Mouse (Mus musculus): ENCODE results near the gene Pwp2.

Gene Pwp2

GRCm38 (mm10) chr10:78169281-78170042 lies 15.5 kb downstream of the Pwp2 start, which contains the start of gene D10Jhu81e:
TSS of gene D10Jhu81e (minus strand) at chr10:78169782.
- peak; percentile 100 for DNase-seq

GRCm38 (mm10) chr10:78168792-78169191 lies 16.2 kb downstream of the Pwp2 start:
- DNase-seq, result peak in 1 of 2 experiments; percentile 33

GRCm38 (mm10) chr10:78167775-78168174 lies 17.2 kb downstream of the Pwp2 start:
- DNase-seq, result no peak

DNA sequence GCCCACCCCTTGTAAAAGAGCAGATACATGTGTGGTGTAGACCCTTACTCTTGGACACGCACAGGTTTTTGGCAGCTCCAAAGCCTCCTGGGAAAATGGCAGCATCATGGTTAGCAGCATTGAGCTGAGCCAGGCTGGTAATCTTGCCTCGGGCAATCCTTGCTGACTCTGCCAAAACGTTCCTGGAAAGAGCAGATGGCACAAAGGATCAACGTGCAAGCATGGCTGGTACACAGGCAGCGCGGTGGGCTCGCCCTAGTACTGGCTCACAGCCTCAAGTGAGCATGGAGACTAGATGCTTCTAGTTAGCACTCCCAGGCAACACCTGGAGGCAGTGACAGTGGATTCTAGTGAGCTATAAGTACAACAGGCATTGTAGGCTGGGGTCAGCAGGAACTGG lies 17.6 kb downstream of the Pwp2 start:
- no peak for DNase-seq

DNA sequence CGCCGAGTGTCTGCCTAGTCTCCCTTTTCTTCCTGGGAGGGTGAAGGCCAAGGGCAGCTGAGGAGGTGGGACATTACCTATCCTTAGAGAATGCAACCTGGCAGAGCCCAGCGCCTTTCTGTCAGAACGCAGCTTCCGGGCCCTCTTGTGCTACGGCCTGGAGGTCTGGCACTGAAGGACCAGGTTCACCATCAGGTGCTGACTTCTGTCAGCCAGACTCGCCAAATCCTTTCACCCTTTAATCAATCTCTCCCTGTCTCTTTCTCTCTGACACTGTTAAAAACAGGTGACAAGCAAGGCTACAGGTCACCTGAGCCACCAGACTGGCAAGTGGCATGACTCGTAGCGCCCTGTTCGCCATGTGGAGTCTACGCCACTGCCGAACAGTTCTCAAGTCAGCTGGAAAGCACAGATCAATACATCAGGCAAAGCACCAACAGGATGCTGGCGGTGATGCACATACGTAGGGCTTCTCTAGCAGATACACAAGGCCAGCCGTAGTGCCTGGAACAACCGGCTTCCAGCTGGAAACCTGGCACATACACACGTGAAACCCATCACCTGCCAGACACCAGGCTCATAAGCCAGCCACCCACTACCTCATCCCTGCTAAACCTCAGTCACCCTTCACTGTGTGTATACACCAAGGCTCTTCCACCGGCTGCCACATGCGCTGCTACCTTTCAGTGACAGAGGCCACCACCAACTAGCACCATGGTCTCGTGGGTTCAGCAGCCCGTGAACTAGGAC lies 19.5 kb downstream of the Pwp2 start:
- DNase-seq, result no peak

DNA sequence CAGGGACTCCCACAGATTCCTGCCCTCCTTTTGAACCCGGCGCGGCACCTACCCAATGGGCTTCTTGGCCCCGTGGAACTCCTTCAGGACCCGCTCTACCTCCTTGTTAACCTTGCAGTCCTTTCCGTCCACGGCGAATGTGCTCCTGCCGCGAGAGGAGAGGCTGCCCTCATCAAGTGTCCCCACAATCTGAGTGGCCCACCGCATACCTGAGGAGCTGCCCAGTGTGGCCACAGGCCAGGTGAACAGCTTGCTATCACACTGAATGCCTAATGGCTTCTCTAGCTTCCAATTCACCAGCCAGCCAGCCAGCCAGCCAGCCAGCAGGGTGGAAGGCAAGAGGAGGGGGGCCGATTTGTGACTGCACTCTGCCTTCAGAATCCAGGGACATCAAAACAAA lies 20.2 kb downstream of the Pwp2 start:
- no peak for DNase-seq

- peak; percentile 62 to 84 for DNase-seq
These were observed 21.0 kb downstream of the Pwp2 start for GRCm38 (mm10) chr10:78163923-78164322.

- no peak for DNase-seq
These were observed 21.7 kb downstream of the Pwp2 start for GRCm38 (mm10) chr10:78163241-78163640.

- no peak for DNase-seq
These were observed 22.3 kb downstream of the Pwp2 start for GRCm38 (mm10) chr10:78162646-78163045.

DNA sequence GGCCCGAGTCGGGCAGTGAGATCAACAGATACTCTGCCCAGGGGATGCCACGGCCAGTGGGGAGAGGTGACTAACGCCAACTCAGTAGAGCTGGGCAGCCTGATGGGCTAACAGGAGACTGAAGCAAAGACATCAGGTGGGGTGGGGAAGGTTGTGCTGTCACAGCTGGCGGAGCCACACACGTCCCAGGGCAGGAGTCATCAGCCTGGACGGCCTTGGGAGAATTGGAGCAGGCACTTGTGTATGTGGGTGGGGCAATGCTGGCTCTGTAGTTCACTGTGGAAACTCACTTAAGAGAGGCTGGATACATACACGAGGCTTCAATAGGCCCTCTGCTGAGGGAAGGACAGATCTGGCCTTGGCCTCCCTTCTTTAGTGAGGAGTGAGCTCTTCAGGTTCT lies 23.9 kb downstream of the Pwp2 start:
- no peak for DNase-seq

GRCm38 (mm10) chr10:78160369-78161095 lies 24.4 kb downstream of the Pwp2 start:
- peak in 1 of 2 experiments; percentile 33 for DNase-seq

- peak; percentile 93 to 94 for DNase-seq
These were observed 25.0 kb downstream of the Pwp2 start for GRCm38 (mm10) chr10:78159906-78160305.

DNA sequence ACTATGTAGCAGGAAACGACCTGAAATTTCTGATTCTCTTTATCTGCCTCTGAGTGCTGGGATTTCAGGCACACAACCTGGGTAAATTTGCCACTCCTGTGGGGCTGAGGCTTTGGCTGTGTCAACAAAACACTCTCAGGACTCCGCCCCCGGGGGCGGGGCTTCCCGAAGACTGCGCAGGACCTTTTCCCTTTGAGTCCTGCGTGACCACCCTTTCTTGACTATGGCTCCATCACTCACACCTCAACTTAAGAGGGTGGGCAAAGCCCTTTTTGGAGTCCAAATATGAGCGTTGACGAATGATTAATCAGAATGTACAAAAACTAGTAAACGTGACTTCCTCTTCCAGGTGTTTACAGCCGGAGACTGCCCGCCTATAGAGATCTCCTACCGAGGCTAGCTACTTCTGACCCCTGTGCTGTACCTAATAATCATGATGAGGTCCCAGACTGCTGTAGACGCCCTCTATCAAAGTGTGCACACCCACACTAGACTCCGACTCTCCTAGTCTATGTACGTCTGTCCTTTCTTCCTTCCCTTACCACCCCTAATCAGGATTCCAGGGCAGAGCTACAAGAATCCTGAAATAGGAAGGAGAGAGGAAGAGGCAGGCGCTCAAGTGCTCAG lies 25.6 kb downstream of the Pwp2 start:
- peak; percentile 89 to 95 for DNase-seq

DNA sequence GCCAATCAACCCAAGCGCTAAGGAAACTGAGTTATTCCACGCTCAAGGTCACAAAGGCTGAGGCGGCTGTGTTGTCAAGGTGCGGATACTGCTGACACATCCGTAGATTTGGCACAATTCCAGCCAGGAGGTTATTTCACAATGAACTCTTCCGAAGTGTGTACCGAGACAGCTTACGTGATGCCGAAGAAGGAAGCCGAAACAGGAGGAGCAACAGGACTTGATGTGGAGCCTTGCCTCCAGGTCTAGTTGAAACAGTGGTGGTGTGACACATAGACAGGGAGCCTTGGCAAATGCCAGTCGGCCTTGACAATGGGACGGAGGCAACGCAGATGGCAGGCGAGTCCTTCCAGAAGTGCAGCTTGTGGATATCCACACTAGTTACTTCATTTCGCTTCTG lies 26.9 kb downstream of the Pwp2 start:
- peak; percentile 63 to 75 for DNase-seq

DNA sequence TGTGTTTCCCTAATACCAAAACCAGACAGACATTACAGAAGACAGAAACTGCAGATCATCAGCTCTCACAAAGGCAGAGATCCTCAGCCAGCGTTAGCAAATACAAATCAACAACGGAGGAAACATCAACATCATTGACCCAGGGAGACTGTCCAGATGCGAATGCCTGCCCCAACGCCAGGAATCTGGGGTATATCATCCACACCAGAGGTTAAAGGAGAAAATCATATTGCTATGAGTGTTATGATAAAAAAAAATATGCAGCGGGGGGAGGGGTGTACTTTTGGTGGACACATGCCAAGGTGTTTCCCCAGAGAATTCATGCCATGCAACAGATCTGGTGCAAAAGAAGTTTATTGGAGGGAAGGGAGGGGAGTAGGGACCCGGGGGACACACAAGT lies 28.0 kb downstream of the Pwp2 start:
- DNase-seq, result no peak

DNA sequence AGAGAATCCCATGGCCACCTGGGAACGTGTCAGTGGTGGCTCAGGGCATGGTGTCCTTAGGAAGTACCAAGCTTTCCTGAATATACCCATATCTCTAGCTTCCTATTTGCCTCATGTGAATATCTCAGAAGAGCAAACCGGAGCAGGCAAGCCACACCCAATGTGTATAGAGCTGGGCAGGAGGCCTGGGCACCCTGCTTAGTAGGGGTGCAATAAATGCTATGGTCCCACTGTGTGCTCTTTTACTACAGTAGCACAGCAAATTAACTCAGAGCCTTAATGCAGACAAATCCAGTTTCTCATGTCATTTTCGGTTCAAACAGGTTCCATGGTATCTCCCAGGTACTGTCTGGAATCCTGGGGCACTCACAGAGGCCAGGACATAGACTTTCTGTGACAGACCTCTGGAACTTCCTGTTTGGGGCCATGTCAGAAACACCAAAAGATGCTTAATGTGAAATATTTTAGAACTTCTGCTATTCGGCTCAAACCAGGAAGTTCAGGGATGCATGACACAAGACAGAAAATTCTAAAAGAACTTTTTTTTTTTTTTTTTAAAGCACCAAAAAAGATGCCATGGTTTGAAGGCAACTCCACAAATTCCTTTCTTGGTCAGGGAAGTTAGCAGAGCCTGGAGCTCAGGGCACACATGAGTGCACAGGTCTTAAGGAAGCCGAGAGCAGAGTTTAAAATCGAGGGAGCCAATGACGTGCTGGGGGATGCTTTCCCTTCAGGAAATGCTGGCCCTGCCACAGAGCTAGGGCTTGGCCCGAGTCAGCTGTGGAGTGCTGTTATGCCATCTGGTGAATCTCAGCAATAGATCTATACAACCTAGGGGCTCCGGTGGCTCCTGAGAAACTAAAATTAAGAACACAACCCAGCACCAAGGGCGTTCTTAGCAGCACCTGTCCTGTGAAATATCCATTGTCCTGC lies 35.8 kb downstream of the Pwp2 start:
- DNase-seq, result no peak

- DNase-seq, result no peak
These were observed 37.0 kb downstream of the Pwp2 start for GRCm38 (mm10) chr10:78147908-78148441.

DNA sequence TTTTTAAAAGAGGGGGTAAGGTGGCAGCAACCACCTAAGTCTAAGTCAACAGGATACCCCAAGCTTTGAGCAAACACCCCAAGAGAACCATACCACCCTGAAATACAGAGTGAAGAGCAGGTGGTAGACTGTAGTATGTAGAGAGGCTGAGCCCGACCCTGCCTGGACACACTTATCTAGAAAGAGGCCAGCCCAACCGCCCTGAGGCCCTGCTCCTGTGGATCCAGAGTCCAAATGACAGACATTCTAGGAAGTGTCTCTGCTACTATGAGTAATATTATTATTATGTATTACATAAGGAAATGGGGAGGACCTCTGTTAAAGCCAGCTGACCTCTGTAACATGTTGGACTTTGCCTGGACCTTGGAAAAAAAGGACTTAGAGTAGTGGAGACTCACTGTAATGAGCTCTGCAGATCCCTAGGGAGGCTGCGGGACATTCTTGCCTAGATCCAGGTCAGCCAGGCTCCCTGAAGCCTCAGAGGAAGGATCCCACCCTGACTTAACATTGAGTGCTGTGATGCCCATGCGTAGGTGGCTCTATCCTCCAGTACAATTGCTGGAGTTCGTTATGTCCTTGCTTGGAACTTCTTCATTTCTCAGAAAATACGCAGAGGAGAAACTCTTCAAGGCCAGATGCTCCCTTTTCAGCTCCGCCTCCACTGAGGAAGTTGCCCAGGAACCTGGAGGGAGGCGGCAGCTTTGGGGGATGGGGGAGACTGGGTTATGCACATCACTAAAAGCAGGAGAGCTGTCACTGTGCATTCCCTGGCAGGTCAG lies 41.0 kb downstream of the Pwp2 start:
- DNase-seq, result peak; percentile 49 to 77

DNA sequence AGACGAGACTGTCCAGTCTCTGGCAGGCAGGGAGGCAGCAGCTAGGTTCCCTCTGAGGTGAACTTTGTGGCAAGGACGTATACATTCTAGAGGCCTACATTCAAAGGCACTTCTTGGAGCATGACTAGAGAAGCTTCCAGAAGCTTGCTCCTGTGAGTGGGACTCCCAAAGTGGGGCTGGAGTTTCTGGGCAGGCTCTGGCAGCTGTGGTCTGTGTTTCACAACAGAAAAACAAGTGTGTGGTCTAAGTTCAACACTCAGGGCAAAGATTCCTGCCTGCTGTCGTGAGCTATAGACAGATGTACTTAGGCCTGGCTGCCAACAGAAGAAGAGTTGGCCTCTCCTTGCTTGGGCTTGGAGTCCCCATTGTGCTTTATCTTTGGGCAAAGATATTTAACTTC lies 44.1 kb downstream of the Pwp2 start:
- no peak for DNase-seq

- no peak for DNase-seq
These were observed 44.7 kb downstream of the Pwp2 start for GRCm38 (mm10) chr10:78140251-78140600.

Data from kidney, postnatal 36 days (tissue).